Mouse (Mus musculus): ENCODE results near the gene Tmem41b. TPM values are rescaled to one million over a fixed set of nuclear protein-coding genes. Genes with fewer than 3 reads are reported as not detected.

Tmem41b gene
- total and polyA plus RNA-seq, 3 experiments: 45.9 to 86.9 TPM; not detected in 1

DNA sequence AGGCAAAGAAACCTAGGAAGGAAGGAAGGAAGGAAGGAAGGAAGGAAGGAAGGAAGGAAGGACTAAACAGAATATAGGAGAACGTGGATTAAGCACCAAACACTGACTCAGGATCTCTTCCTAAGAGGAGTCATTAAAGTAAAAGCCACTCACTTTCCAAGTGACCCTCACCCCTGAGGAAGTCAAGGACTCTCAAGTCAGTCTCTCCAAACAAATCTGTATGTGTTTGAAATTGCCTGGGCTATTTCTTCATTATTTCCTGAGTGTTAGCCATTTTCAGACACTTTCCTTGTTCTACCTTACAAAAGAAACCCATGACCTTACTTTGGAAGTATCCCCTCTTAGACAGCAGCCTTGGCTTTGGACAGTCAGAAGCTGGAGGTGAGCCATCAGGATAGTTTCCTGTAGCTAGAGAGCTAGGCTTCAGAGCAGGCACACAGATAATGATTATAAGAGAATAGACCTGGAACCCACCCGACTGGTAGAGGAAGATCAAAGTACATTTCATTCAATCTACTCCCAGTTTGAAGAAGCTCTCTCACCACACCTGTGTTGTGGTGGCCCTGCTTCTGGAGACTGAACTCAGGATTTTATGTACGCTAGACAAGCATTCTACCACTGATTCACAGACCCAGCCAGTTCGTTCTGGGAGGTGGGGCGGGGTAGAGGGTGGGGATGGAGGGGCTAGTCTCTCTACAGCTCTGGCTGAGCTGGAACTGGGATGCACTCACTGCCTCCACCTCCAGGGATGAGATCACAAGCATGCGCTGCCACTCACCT is 31.9 kb downstream of the Tmem41b start:
- no peak for TF ChIP-seq ZNF384 (IDR thresholded peaks at IDR 0.05; ENCODE audit: low read depth, low read length)
- TF ChIP-seq POLR2AphosphoS5 (IDR thresholded peaks at IDR 0.05; ENCODE audit: borderline replicate concordance, low read depth, low read length): no peak
- no peak for TF ChIP-seq MAZ (IDR thresholded peaks at IDR 0.05; ENCODE audit: low read depth, low read length)
- no peak for DNase-seq (ENCODE audit: low read depth, low spot score)
- H3K4me3 ChIP-seq (ENCODE audit: control insufficient read depth in 1 of 2, insufficient read depth in 1 of 2, low read depth in 2 of 2, low read length in 2 of 2): no peak overlapping the region
- peaks cover 67% of the 10 kb centered on the region for H3K79me2 ChIP-seq (ENCODE audit: control insufficient read depth, insufficient read depth, low read length, poor library complexity)
- no peak overlapping the region for H3K9ac ChIP-seq (ENCODE audit: control insufficient read depth, low read depth, low read length, poor library complexity, severe bottlenecking)
- H3K36me3 ChIP-seq (ENCODE audit: control insufficient read depth in 1 of 2, insufficient read depth in 2 of 2, low read length in 2 of 2): peaks cover 0 to 21% of the 10 kb centered on the region in 2 experiments; a peak in 2 of 4 replicates
- no peaks in the 10 kb centered on the region for H3K9me3 ChIP-seq (replicated peaks; ENCODE audit: insufficient read depth, low read length)
- no peaks in the 10 kb centered on the region for H3K27me3 ChIP-seq (ENCODE audit: control insufficient read depth in 1 of 2, insufficient read depth in 2 of 2, low read length in 2 of 2)
- H3K4me1 ChIP-seq (ENCODE audit: control insufficient read depth in 1 of 2, insufficient read depth in 2 of 2, low read length in 2 of 2): peaks cover 6 to 12% of the 10 kb centered on the region in 2 experiments
- no peak overlapping the region for H3K27ac ChIP-seq (ENCODE audit: control insufficient read depth, low read depth, low read length)

DNA sequence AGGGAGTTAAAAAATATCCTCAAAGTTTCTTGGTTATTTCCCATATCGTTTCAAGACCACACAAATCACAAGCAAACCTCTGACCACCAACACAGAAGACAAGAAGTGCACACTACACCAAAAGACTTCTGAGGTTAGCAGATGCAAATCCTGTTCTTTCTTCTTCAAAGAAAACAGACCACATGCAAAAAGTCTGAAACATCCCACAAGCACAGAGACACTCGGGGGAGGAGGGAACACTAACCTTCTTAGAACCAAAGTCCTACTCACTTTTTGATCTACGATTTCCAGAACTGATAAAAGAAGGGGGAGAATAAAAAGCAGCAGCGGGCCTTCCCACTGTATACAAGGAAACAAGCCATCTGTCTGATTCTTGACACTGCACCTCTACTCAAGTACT is 35.4 kb downstream of the Tmem41b start:
- Histone ChIP-seq H3K36me3 (ENCODE audit: control insufficient read depth in 1 of 2, insufficient read depth in 2 of 2, low read length in 2 of 2) (no peaks in the 10 kb centered on the region; a peak in 1 of 4 replicates), H3K79me2 (ENCODE audit: control insufficient read depth, insufficient read depth, low read length, poor library complexity) (peaks cover 60% of the 10 kb centered on the region), H3K4me1 (ENCODE audit: control insufficient read depth in 1 of 2, insufficient read depth in 2 of 2, low read length in 2 of 2) (no peaks in the 10 kb centered on the region; a peak in 1 of 4 replicates), H3K27me3 (ENCODE audit: control insufficient read depth in 1 of 2, insufficient read depth in 2 of 2, low read length in 2 of 2) (no peaks in the 10 kb centered on the region), H3K27ac (ENCODE audit: control insufficient read depth, low read depth, low read length) (no peak overlapping the region), H3K9me3 (replicated peaks; ENCODE audit: insufficient read depth, low read length) (no peaks in the 10 kb centered on the region), H3K9ac (ENCODE audit: control insufficient read depth, low read depth, low read length, poor library complexity, severe bottlenecking) (no peak overlapping the region), H3K4me3 (ENCODE audit: control insufficient read depth in 1 of 2, insufficient read depth in 1 of 2, low read depth in 2 of 2, low read length in 2 of 2) (no peak overlapping the region)
- DNase-seq (ENCODE audit: low read depth, low spot score): no peak
- TF ChIP-seq MAZ (IDR thresholded peaks at IDR 0.05; ENCODE audit: low read depth, low read length) (no peak), RCOR1 (IDR thresholded peaks at IDR 0.05; ENCODE audit: low read depth, low read length) (no peak), MAX (IDR thresholded peaks at IDR 0.05; ENCODE audit: low read length) (no peak), ELF1 (IDR thresholded peaks at IDR 0.05; ENCODE audit: low read depth, low read length) (no peak), CHD1 (IDR thresholded peaks at IDR 0.05; ENCODE audit: low read depth, low read length) (no peak)

DNA sequence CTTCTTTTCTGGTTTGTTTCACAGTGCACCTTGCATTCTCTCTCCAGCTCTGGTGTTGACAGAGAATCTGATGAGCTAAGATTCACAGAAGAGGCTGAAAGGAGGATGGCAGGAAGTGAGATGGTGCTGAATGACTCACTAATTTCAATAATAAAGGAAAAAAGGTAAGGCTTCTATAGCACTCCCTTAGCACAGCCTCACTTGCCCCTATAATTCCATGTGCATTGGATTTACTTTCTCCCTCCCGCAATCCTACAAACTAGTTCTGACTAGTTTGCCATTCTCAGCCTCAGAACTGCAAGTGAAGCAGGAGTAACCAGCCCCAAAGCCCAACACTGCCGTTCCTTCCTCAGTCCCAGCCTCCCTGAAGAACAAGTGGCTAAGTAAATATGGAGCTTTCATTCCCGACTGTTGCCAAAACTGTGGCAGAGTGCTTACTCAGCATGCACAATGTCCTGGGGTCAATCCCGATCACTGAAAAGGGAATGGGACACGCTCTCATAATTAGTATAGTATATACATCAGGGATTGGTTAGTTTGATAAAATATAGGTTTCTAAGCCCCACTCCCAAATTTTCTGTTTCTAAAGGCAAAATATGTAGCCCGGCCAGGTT is 42.2 kb downstream of the Tmem41b start:
- Histone ChIP-seq H3K9ac (ENCODE audit: control insufficient read depth, low read depth, low read length, poor library complexity, severe bottlenecking) (no peak overlapping the region), H3K36me3 (ENCODE audit: control insufficient read depth in 1 of 2, insufficient read depth in 2 of 2, low read length in 2 of 2) (no peaks in the 10 kb centered on the region), H3K27ac (ENCODE audit: control insufficient read depth, low read depth, low read length) (no peak overlapping the region), H3K79me2 (ENCODE audit: control insufficient read depth, insufficient read depth, low read length, poor library complexity) (peaks cover 24% of the 10 kb centered on the region), H3K9me3 (replicated peaks; ENCODE audit: insufficient read depth, low read length) (no peaks in the 10 kb centered on the region), H3K4me1 (ENCODE audit: control insufficient read depth in 1 of 2, insufficient read depth in 2 of 2, low read length in 2 of 2) (no peaks in the 10 kb centered on the region), H3K4me3 (ENCODE audit: control insufficient read depth in 1 of 2, insufficient read depth in 1 of 2, low read depth in 2 of 2, low read length in 2 of 2) (no peak overlapping the region), H3K27me3 (ENCODE audit: control insufficient read depth in 1 of 2, insufficient read depth in 2 of 2, low read length in 2 of 2) (no peaks in the 10 kb centered on the region)
- TF ChIP-seq NRF1 (IDR thresholded peaks at IDR 0.05; ENCODE audit: insufficient read depth, low read depth, low read length, poor library complexity, severe bottlenecking) (no peak), RCOR1 (IDR thresholded peaks at IDR 0.05; ENCODE audit: low read depth, low read length) (no peak), TBP (IDR thresholded peaks at IDR 0.05; ENCODE audit: low read depth, low read length) (no peak), ZNF384 (IDR thresholded peaks at IDR 0.05; ENCODE audit: low read depth, low read length) (no peak), HCFC1 (IDR thresholded peaks at IDR 0.05; ENCODE audit: low read depth, low read length) (no peak), POLR2AphosphoS2 (IDR thresholded peaks at IDR 0.05; ENCODE audit: low read length) (no peak), MXI1 (IDR thresholded peaks at IDR 0.05; ENCODE audit: low read depth, low read length) (no peak), CTCF (IDR thresholded peaks at IDR 0.05 in 2 of 3, conservative IDR thresholded peaks at IDR 0.05 in 1 of 3; ENCODE audit: control insufficient read depth in 1 of 3, insufficient read depth in 1 of 3, low read depth in 2 of 3, low read length in 3 of 3, poor library complexity in 1 of 3, severe bottlenecking in 1 of 3) (no peak)
- no peak for DNase-seq (ENCODE audit: low read depth, low spot score)

Data from MEL (cell line).